Mouse (Mus musculus) macrophage (primary cell): ENCODE data around the gene Sorl1. TPM values are rescaled to one million over a fixed set of nuclear protein-coding genes. Genes with fewer than 3 reads are reported as not detected.

ENCODE experiments used
- H3K27ac ChIP-seq: fragments of 350-480 bp; formaldehyde crosslinking; 2 replicates; pipeline ENCODE4 v1.9.0; 2021
- H3K36me3 ChIP-seq: fragments of 350-480 bp; formaldehyde crosslinking; 2 replicates; pipeline ENCODE4 v1.9.0; 2021; ENCODE audit errors: inconsistent target
- H3K4me3 ChIP-seq: fragments of 350-480 bp; formaldehyde crosslinking; 2 replicates; pipeline ENCODE4 v1.9.0; 2021; ENCODE audit errors: inconsistent target
- H3K79me2 ChIP-seq: fragments of 350-480 bp; formaldehyde crosslinking; 2 replicates; pipeline ENCODE4 v1.9.0; 2021; ENCODE audit errors: inconsistent target
- WGBS: methylation state at CpG from one replicate; pipeline ENCODE4 v1.1.7; 2026; ENCODE audit warnings: inconsistent platforms; ENCODE audit not compliant: missing documents; 5-methylcytosine and 5-hydroxymethylcytosine counted together
- polyA plus RNA-seq: library from polyadenylated mRNA; stranded (reverse); fragments of 250-400 nt; gene quantifications from 3 replicates; pipeline ENCODE4 v1.2.4, GENCODE M21; 2018; ENCODE audit warnings: inconsistent platforms

The Sorl1 gene
- polyA plus RNA-seq, 1 experiment from 2014 or later = 23.6 TPM

- H3K36me3 ChIP-seq = no peaks in the 10 kb centered on the region
- H3K27ac ChIP-seq = no peak overlapping the region
- H3K79me2 ChIP-seq = no peaks in the 10 kb centered on the region
- no peak overlapping the region for H3K4me3 ChIP-seq
- 85% methylated on average over 3 of the region's 4 CpGs for WGBS
These were observed 205.9 kb downstream of the Sorl1 start for GRCm38 (mm10) chr9:41918155-41918554.

GRCm38 (mm10) chr9:41915571-41915970, 208.5 kb downstream of the Sorl1 start:
- WGBS = 90% methylated on average over 7 of the region's 8 CpGs
- no peak overlapping the region for H3K27ac ChIP-seq
- H3K4me3 ChIP-seq = no peak overlapping the region
- no peaks in the 10 kb centered on the region for H3K79me2 ChIP-seq
- H3K36me3 ChIP-seq = no peaks in the 10 kb centered on the region

Other genes with a start within 250 kb of the Sorl1 start
- gene Sc5d, start 140.0 kb upstream of the Sorl1 start, polyA plus RNA-seq = 46.9 to 61.7 TPM (median 47.9 TPM) in 3 replicates